Mouse (Mus musculus) ES-E14 (cell line): ENCODE measurements around the gene Hspe1.

ENCODE experiments used
- ZC3H11A ChIP-seq: IDR thresholded peaks from 2 replicates; pipeline ENCODE4 v1.6.1; 2012; ENCODE audit warnings: low read depth, mild to moderate bottlenecking, inconsistent platforms, low read length, borderline replicate concordance
- ZNF384 ChIP-seq: IDR thresholded peaks from 2 replicates; pipeline ENCODE4 v1.6.1; 2012; ENCODE audit warnings: low read depth, low read length, inconsistent platforms

- TF ChIP-seq ZC3H11A, result no peak
- TF ChIP-seq ZNF384, result no peak
These were observed 1.6 kb downstream of the Hspe1 start for GRCm38 (mm10) chr1:55089498-55090064.
